Mouse (Mus musculus) liver, embryonic 16.5 days (tissue): ENCODE data around the gene Rnasek. TPM values are rescaled to one million over a fixed set of nuclear protein-coding genes. Genes with fewer than 3 reads are reported as not detected.

Source experiments
- ATAC-seq: fragments of 200-750 bp; cut with Nextera tagmentation; 2 replicates; pipeline ENCODE4 v1.8.0; 2017; ENCODE audit warnings: low read depth, mild to moderate bottlenecking, moderate number of reproducible peaks, moderate library complexity
- H3K27ac ChIP-seq: fragments of 300-500 bp; sonication (generic); 2 replicates; pipeline ENCODE4 v1.5.1; 2014; ENCODE audit warnings: mild to moderate bottlenecking, low read length
- H3K27me3 ChIP-seq: fragments of 300-500 bp; sonication (generic); 2 replicates; pipeline ENCODE4 v1.6.1; 2014; ENCODE audit warnings: low read depth, low read length, mixed read lengths; ENCODE audit not compliant: control insufficient read depth, insufficient read depth
- H3K36me3 ChIP-seq: fragments of 300-500 bp; sonication (generic); 2 replicates; pipeline ENCODE4 v1.6.1; 2014; ENCODE audit warnings: mild to moderate bottlenecking; ENCODE audit not compliant: control insufficient read depth, insufficient read depth
- H3K4me1 ChIP-seq: fragments of 300-500 bp; sonication (generic); 2 replicates; pipeline ENCODE4 v1.6.1; 2014; ENCODE audit warnings: low read depth, low read length, mixed read lengths; ENCODE audit not compliant: control insufficient read depth
- H3K4me2 ChIP-seq: fragments of 300-500 bp; sonication (generic); 2 replicates; pipeline ENCODE4 v1.6.1; 2014; ENCODE audit warnings: low read depth, low read length, mixed read lengths
- H3K4me3 ChIP-seq: fragments of 300-500 bp; sonication (generic); 2 replicates; pipeline ENCODE4 v1.5.1; 2014; ENCODE audit warnings: low read depth, mild to moderate bottlenecking, low read length
- H3K9ac ChIP-seq: fragments of 300-500 bp; sonication (generic); 2 replicates; pipeline ENCODE4 v1.6.1; 2014; ENCODE audit warnings: low read depth, low read length
- H3K9me3 ChIP-seq: fragments of 300-500 bp; sonication (generic); replicated peaks from 2 replicates; pipeline ENCODE4 v1.6.1; 2016; ENCODE audit warnings: low read length; ENCODE audit not compliant: control insufficient read depth
- WGBS: fragments of 180-500 bp; shearing (Covaris S2); extraction: QIAGEN DNeasy Blood & Tissue Kit; methylation state at CpG from one replicate; pipeline ENCODE4 v1.1.7; 2014; ENCODE audit not compliant: insufficient replicate concordance; 5-methylcytosine and 5-hydroxymethylcytosine counted together
- polyA plus RNA-seq: library from polyadenylated mRNA; unstranded; fragments of >200 nt; fragmentation: Nextera tagmentation; extraction: Ambion mirVana; gene quantifications from 2 replicates; pipeline ENCODE4 v1.2.1, GENCODE M21; 2015

Rnasek gene
- polyA plus RNA-seq, 1 experiment from 2014 or later, result 159 TPM

- no peaks in the 10 kb centered on the region for H3K27me3 ChIP-seq
- peaks cover 10% of the 10 kb centered on the region for H3K4me1 ChIP-seq
- ATAC-seq, result no peak
- no peaks in the 10 kb centered on the region for H3K36me3 ChIP-seq
- no peaks in the 10 kb centered on the region for H3K9me3 ChIP-seq
- no peak overlapping the region for H3K27ac ChIP-seq
- no peak overlapping the region for H3K4me3 ChIP-seq
- no peak overlapping the region for H3K9ac ChIP-seq
- H3K4me2 ChIP-seq, result no peak overlapping the region
- 53% methylated on average over 11 of the region's 11 CpGs for whole genome bisulfite sequencing
Measured at GRCm38 (mm10) chr11:70242591-70242990, 2.9 kb upstream of the Rnasek start.

DNA sequence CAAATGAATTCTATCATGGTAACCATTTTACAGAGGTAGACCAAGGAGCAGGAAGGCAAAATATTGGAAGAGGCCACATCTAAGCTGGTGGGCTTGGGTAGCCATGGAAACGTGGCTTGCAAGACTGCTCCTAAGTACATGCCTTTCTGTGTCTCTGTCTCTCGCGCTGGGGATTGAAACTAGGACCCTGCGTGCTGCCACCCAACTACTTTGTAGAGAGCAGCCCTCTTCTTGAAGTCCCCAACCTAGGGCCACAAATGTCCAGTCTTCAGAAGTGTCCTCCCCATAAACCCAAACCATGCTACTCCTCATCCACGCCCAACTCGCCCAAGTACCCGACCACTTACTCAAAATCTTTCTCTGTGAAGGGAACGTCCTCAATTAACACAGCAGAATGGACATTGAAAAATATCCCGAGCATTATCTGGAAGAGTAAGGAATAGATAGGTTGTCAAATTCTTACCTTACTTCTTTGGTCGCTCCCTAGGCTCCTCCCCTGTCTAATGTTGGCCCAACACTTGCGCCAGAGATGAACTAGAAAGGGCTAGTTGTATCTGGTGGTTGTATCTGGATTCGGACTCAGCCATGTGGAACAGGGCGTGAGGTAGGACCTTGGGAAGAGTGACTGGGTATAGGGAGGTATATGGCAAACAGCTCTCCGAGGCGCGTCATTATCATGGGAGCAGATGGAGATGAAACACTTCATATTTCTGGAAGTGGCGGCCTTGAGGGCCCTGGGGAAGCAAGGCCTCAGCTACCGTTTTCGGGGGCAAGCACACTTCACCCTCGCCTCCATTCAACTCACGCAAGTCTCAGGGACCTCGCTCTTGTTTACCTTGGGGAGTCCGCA is 826 bp downstream of the Rnasek start:
- no peak for ATAC-seq
- Histone ChIP-seq H3K4me2 (peak overlapping the region; percentile 87), H3K9ac (peak overlapping the region; percentile 97), H3K36me3 (no peaks in the 10 kb centered on the region), H3K27ac (peak overlapping the region; percentile 95), H3K27me3 (no peaks in the 10 kb centered on the region), H3K4me1 (peaks cover 34% of the 10 kb centered on the region), H3K9me3 (no peaks in the 10 kb centered on the region), H3K4me3 (peak overlapping the region; percentile 96)
- 8% methylated on average over 23 of the region's 23 CpGs for WGBS

GRCm38 (mm10) chr11:70237457-70238167 is 2.0 kb downstream of the Rnasek start, which contains the start of gene 0610010K14Rik:
Gene 0610010K14Rik (minus strand): TSS chr11:70237914.
- whole genome bisulfite sequencing, result under 1% methylated on average over 67 of the region's 70 CpGs
- peak; percentile 92 for ATAC-seq

DNA sequence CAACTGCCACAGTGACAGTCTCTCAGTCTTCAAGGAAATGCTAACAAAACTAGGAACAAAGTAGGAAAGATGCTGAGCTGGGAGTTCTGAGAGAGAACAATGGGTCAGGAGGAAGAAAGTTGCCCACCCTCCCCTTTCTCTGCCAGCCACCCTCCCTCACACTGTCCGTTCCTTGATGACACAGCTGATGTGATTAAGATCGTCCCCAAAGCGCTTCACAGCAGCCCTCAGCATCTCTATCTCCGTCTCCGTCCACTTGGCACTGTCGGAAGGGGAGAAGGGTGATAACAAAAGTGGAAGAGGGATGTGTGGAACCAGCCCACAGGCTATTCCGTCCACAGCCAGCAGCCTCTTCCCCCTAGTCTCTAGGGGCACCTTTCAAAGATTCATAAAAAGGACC is 2.9 kb downstream of the Rnasek start:
- H3K4me1 ChIP-seq, result peaks cover 34% of the 10 kb centered on the region
- H3K4me3 ChIP-seq, result peak overlapping the region; percentile 96
- ATAC-seq, result no peak
- no peaks in the 10 kb centered on the region for H3K36me3 ChIP-seq
- H3K9ac ChIP-seq, result peak overlapping the region; percentile 97
- no peaks in the 10 kb centered on the region for H3K27me3 ChIP-seq
- 18% methylated on average over 7 of the region's 7 CpGs for WGBS
- no peaks in the 10 kb centered on the region for H3K9me3 ChIP-seq
- peak overlapping the region; percentile 95 for H3K27ac ChIP-seq
- peak overlapping the region; percentile 87 for H3K4me2 ChIP-seq

More at GRCm38 (mm10) chr11:70237457-70238167, 2.0 kb downstream of the Rnasek start, which contains the start of gene 0610010K14Rik:
- no peaks in the 10 kb centered on the region for H3K36me3 ChIP-seq
- peak within 1 kb of the TSS; percentile 96 for H3K4me3 ChIP-seq
- H3K4me2 ChIP-seq, result peak within 1 kb of the TSS; percentile 87
- peak within 1 kb of the TSS; percentile 95 for H3K27ac ChIP-seq
- H3K27me3 ChIP-seq, result no peaks in the 10 kb centered on the region
- no peaks in the 10 kb centered on the region for H3K9me3 ChIP-seq
- peak within 1 kb of the TSS; percentile 97 for H3K9ac ChIP-seq
- peaks cover 34% of the 10 kb centered on the region for H3K4me1 ChIP-seq

GRCm38 (mm10) chr11:70235254-70235900 is 4.3 kb downstream of the Rnasek start:
- Histone ChIP-seq H3K4me3 (no peak overlapping the region), H3K36me3 (no peaks in the 10 kb centered on the region), H3K9me3 (no peaks in the 10 kb centered on the region), H3K4me2 (no peak overlapping the region), H3K4me1 (peaks cover 35% of the 10 kb centered on the region), H3K27me3 (peaks cover under 1% of the 10 kb centered on the region; the same call in 1 of the 2 replicates), H3K9ac (no peak overlapping the region), H3K27ac (no peak overlapping the region)
- no peak for ATAC-seq
- 85% methylated on average over 12 of the region's 12 CpGs for WGBS

- Histone ChIP-seq H3K4me3 (no peak overlapping the region), H3K9ac (no peak overlapping the region), H3K36me3 (no peaks in the 10 kb centered on the region), H3K4me1 (peaks cover 41% of the 10 kb centered on the region), H3K27ac (no peak overlapping the region), H3K4me2 (no peak overlapping the region), H3K9me3 (no peaks in the 10 kb centered on the region), H3K27me3 (peaks cover 9% of the 10 kb centered on the region)
- 24% methylated on average over 8 of the region's 8 CpGs for WGBS
- no peak for ATAC-seq
Measured at GRCm38 (mm10) chr11:70234497-70234896, 5.1 kb downstream of the Rnasek start.

DNA sequence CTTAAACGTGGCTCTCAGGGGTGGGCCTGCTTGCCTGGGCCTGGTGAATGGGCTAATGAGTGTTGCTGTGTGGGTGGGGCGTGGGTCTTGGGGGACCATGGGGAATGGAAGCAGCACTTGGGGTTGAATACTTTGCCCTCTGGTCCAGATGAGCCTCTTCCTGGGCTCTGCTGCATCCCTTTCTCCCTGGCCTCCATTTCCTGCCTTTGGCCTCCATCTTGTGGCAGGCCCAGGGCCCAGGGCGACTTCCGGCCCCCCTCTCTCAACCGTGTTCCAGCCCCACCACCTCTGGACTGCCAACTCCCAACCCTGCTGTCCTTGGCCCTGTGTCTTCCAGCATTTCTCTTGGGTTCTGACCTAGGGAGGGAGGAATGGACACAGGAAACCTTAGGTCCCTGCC is 5.6 kb downstream of the Rnasek start:
- no peak overlapping the region for H3K4me2 ChIP-seq
- H3K9ac ChIP-seq, result no peak overlapping the region
- peaks cover 14% of the 10 kb centered on the region for H3K27me3 ChIP-seq
- no peak for ATAC-seq
- WGBS, result 60% methylated on average over 5 of the region's 5 CpGs
- H3K36me3 ChIP-seq, result no peaks in the 10 kb centered on the region
- no peak overlapping the region for H3K27ac ChIP-seq
- H3K4me1 ChIP-seq, result peaks cover 46% of the 10 kb centered on the region
- no peak overlapping the region for H3K4me3 ChIP-seq
- no peaks in the 10 kb centered on the region for H3K9me3 ChIP-seq

GRCm38 (mm10) chr11:70233016-70233415 is 6.6 kb downstream of the Rnasek start:
- H3K36me3 ChIP-seq, result no peaks in the 10 kb centered on the region
- H3K4me3 ChIP-seq, result no peak overlapping the region
- H3K4me2 ChIP-seq, result no peak overlapping the region
- H3K9me3 ChIP-seq, result no peaks in the 10 kb centered on the region
- H3K27ac ChIP-seq, result no peak overlapping the region
- H3K4me1 ChIP-seq, result peaks cover 50% of the 10 kb centered on the region
- H3K27me3 ChIP-seq, result peaks cover 21% of the 10 kb centered on the region
- no peak for ATAC-seq
- H3K9ac ChIP-seq, result no peak overlapping the region
- 61% methylated on average over 8 of the region's 8 CpGs for WGBS
